ENCODE assay signal across 8 mouse cellular contexts in genomic region chr11:102429551-102429950, GRCm38 (mm10). TPM values are rescaled to one million over a fixed set of nuclear protein-coding genes. Genes with fewer than 3 reads are reported as not detected.
A peak's percentile ranks its signal among the peaks of the same experiment; 100 is the strongest.
DNase-seq lines count a peak whose midpoint lies in the region; ATAC-seq lines count a peak whose summit lies in the region.

No protein-coding gene starts in this region.

- H3K9ac ChIP-seq in heart, embryonic 14.5 days (ENCODE audit: low read length), result peak overlapping the region; percentile 74
- peak overlapping the region; percentile 47 for H3K9ac ChIP-seq in hindbrain, embryonic 15.5 days
- no peak overlapping the region for H3K9ac ChIP-seq in midbrain, embryonic 14.5 days (replicated peaks; ENCODE audit: low read length)

- H3K9me3 ChIP-seq in heart, embryonic 14.5 days (ENCODE audit: control insufficient read depth, low read length), result no peaks in the 10 kb centered on the region
- no peaks in the 10 kb centered on the region for H3K9me3 ChIP-seq in hindbrain, embryonic 15.5 days
- H3K9me3 ChIP-seq in midbrain, embryonic 14.5 days (ENCODE audit: control insufficient read depth, low read length), result no peaks in the 10 kb centered on the region

- ATAC-seq in heart, embryonic 14.5 days (ENCODE audit: insufficient number of reproducible peaks, insufficient read depth, low FRiP score, low read depth), result no peak
- no peak for ATAC-seq in hindbrain, embryonic 15.5 days (ENCODE audit: low FRiP score, low read depth)
- ATAC-seq in midbrain, embryonic 14.5 days (ENCODE audit: low FRiP score, low TSS enrichment), result no peak
- no peak for ATAC-seq in frontal cortex, adult (ENCODE audit: low TSS enrichment)

- H3K4me3 ChIP-seq in heart, embryonic 14.5 days (ENCODE audit: control insufficient read depth in 1 of 2, insufficient read depth in 1 of 2, low read depth in 1 of 2, low read length in 2 of 2), result peak overlapping the region; percentile 73 to 77
- H3K4me3 ChIP-seq in brown adipose tissue, adult 24 weeks (ENCODE audit: insufficient read depth, low read depth, low read length), result peak overlapping the region; percentile 79
- H3K4me3 ChIP-seq in hindbrain, embryonic 15.5 days, result peak overlapping the region; percentile 72
- H3K4me3 ChIP-seq in midbrain, embryonic 14.5 days (replicated peaks; ENCODE audit: low read depth, low read length), result peak overlapping the region; percentile 41

- intact Hi-C loops in heart, postnatal 10 days (cut with DNase I), result loop anchor here (2.0 kb wide), 1 partner anchor 15 kb away; no protein-coding TSS in a partner anchor

- DNase-seq in heart, postnatal 10 days, result no peak
- DNase-seq in midbrain, embryonic 14.5 days, result no peak
- DNase-seq in embryo, embryonic 11 days, result no peak
- no peak for DNase-seq in adrenal gland, adult 8-10 months

- peaks cover 2 to 24% of the 10 kb centered on the region in 2 experiments; a peak in 3 of 4 replicates for H3K4me1 ChIP-seq in heart, embryonic 14.5 days (ENCODE audit: control insufficient read depth in 2 of 2, insufficient read depth in 2 of 2, low read length in 2 of 2)
- H3K4me1 ChIP-seq in brown adipose tissue, adult 24 weeks (ENCODE audit: control insufficient read depth, insufficient read depth, insufficient read length, low read length), result peaks cover 15% of the 10 kb centered on the region
- peaks cover 31% of the 10 kb centered on the region for H3K4me1 ChIP-seq in hindbrain, embryonic 15.5 days (replicated peaks)
- H3K4me1 ChIP-seq in midbrain, embryonic 14.5 days (ENCODE audit: control insufficient read depth, insufficient read depth, low read length), result peaks cover 7% of the 10 kb centered on the region; the same call in 1 of the 2 replicates

- H3K27me3 ChIP-seq in heart, embryonic 14.5 days (ENCODE audit: control insufficient read depth, insufficient read depth, low read length), result no peaks in the 10 kb centered on the region
- H3K27me3 ChIP-seq in hindbrain, embryonic 15.5 days, result no peaks in the 10 kb centered on the region
- no peaks in the 10 kb centered on the region for H3K27me3 ChIP-seq in midbrain, embryonic 14.5 days (ENCODE audit: control insufficient read depth, insufficient read depth, low read length)

- H3K4me2 ChIP-seq in heart, embryonic 14.5 days (ENCODE audit: low read length), result peak overlapping the region; percentile 70
- peak overlapping the region; percentile 95 for H3K4me2 ChIP-seq in hindbrain, embryonic 15.5 days
- H3K4me2 ChIP-seq in midbrain, embryonic 14.5 days (ENCODE audit: low read length), result peak overlapping the region; percentile 93

- 25% methylated on average over 3 of the region's 3 CpGs for WGBS in heart, embryonic 14.5 days
- WGBS in hindbrain, embryonic 15.5 days, result 54% methylated on average over 3 of the region's 3 CpGs
- 51% methylated on average over 3 of the region's 3 CpGs for WGBS in midbrain, embryonic 14.5 days

- peaks cover 9% of the 10 kb centered on the region for H3K36me3 ChIP-seq in heart, embryonic 14.5 days (ENCODE audit: control insufficient read depth, insufficient read depth, low read length)
- H3K36me3 ChIP-seq in hindbrain, embryonic 15.5 days, result 0 out of 2 replicates have a peak, but pooled peaks cover under 1% of the 10 kb centered on the region
- H3K36me3 ChIP-seq in midbrain, embryonic 14.5 days (ENCODE audit: control insufficient read depth, insufficient read depth, low read length), result peaks cover 10% of the 10 kb centered on the region

- peak overlapping the region; percentile 68 for H3K27ac ChIP-seq in heart, embryonic 14.5 days (replicated peaks in 1 of 2; ENCODE audit: control insufficient read depth in 1 of 2, insufficient read depth in 1 of 2, low read depth in 2 of 2, low read length in 2 of 2)
- H3K27ac ChIP-seq in brown adipose tissue, adult 24 weeks (replicated peaks; ENCODE audit: low read depth, low read length), result peak overlapping the region; percentile 42
- H3K27ac ChIP-seq in hindbrain, embryonic 15.5 days (replicated peaks), result 0 out of 2 replicates have a peak overlapping the region, but pooled peaks have one; percentile 61
- H3K27ac ChIP-seq in midbrain, embryonic 14.5 days (replicated peaks; ENCODE audit: low read depth, low read length), result no peak overlapping the region

RNA-seq across cellular contexts. Expression of gene Grn, which starts 0.6 kb away (rescaled TPM):
- 182 and 190 TPM in 2 replicates for polyA plus RNA-seq in heart, embryonic 14.5 days (2014; fragmentation: Nextera tagmentation; extraction: Ambion mirVana)
- 100 to 1,000 TPM; 189 to 192 TPM for total RNA-seq in heart, postnatal 10 days (2021)
- polyA plus RNA-seq in brown adipose tissue, adult 24 weeks (2012; ENCODE audit: insufficient read depth, insufficient read length, missing spikeins), result 57.5 and 78.8 TPM in 2 replicates
- 85.7 and 85.9 TPM in 2 replicates for polyA plus RNA-seq in hindbrain, embryonic 15.5 days (2015; fragmentation: Nextera tagmentation; extraction: Ambion mirVana)
- 33.1 and 45.5 TPM in 2 replicates for polyA plus RNA-seq in midbrain, embryonic 14.5 days (2014; fragmentation: Nextera tagmentation; extraction: Ambion mirVana)
- total RNA-seq in adrenal gland, adult 8-10 months (2022), result 100 to 1,000 TPM; 171 to 220 (median 202) TPM

RNA-seq across cellular contexts. Expression of gene Fam171a2, which starts 17.9 kb away (rescaled TPM):
- polyA plus RNA-seq in heart, embryonic 14.5 days (2014; fragmentation: Nextera tagmentation; extraction: Ambion mirVana), result 4.6 and 7.9 TPM in 2 replicates
- total RNA-seq in heart, postnatal 10 days (2021), result 10 to 100 TPM; 20.0 to 23.8 TPM
- 0.63 and 1.0 TPM in 2 replicates for polyA plus RNA-seq in brown adipose tissue, adult 24 weeks (2012; ENCODE audit: insufficient read depth, insufficient read length, missing spikeins)
- 29.3 and 30.7 TPM in 2 replicates for polyA plus RNA-seq in hindbrain, embryonic 15.5 days (2015; fragmentation: Nextera tagmentation; extraction: Ambion mirVana)
- polyA plus RNA-seq in midbrain, embryonic 14.5 days (2014; fragmentation: Nextera tagmentation; extraction: Ambion mirVana), result 28.6 and 50.4 TPM in 2 replicates
- 1 to 10 TPM; 3.8 to 6.2 (median 5.0) TPM for total RNA-seq in adrenal gland, adult 8-10 months (2022)

RNA-seq across cellular contexts. Expression of gene Slc25a39, which starts 21.8 kb away (rescaled TPM):
- polyA plus RNA-seq in heart, embryonic 14.5 days (2014; fragmentation: Nextera tagmentation; extraction: Ambion mirVana), result 266 and 295 TPM in 2 replicates
- 100 to 1,000 TPM; 155 to 156 TPM for total RNA-seq in heart, postnatal 10 days (2021)
- polyA plus RNA-seq in brown adipose tissue, adult 24 weeks (2012; ENCODE audit: insufficient read depth, insufficient read length, missing spikeins), result 397 and 609 TPM in 2 replicates
- polyA plus RNA-seq in hindbrain, embryonic 15.5 days (2015; fragmentation: Nextera tagmentation; extraction: Ambion mirVana), result 167 and 168 TPM in 2 replicates
- 132 and 144 TPM in 2 replicates for polyA plus RNA-seq in midbrain, embryonic 14.5 days (2014; fragmentation: Nextera tagmentation; extraction: Ambion mirVana)
- total RNA-seq in adrenal gland, adult 8-10 months (2022), result 100 to 1,000 TPM; 343 to 469 (median 379) TPM

RNA-seq across cellular contexts. Expression of gene Rundc3a, which starts 36.3 kb away (rescaled TPM):
- 0.81 and 1.2 TPM in 2 replicates for polyA plus RNA-seq in heart, embryonic 14.5 days (2014; fragmentation: Nextera tagmentation; extraction: Ambion mirVana)
- total RNA-seq in heart, postnatal 10 days (2021), result under 1 TPM; 0.29 to 0.32 TPM
- polyA plus RNA-seq in brown adipose tissue, adult 24 weeks (2012; ENCODE audit: insufficient read depth, insufficient read length, missing spikeins), result not detected in 2 replicates
- polyA plus RNA-seq in hindbrain, embryonic 15.5 days (2015; fragmentation: Nextera tagmentation; extraction: Ambion mirVana), result 135 and 149 TPM in 2 replicates
- polyA plus RNA-seq in midbrain, embryonic 14.5 days (2014; fragmentation: Nextera tagmentation; extraction: Ambion mirVana), result 113 and 165 TPM in 2 replicates
- 10 to 100 TPM; 53.9 to 83.9 (median 77.5) TPM for total RNA-seq in adrenal gland, adult 8-10 months (2022)

RNA-seq across cellular contexts. Expression of gene Itga2b, which starts 40.4 kb away (rescaled TPM):
- 6.7 and 6.8 TPM in 2 replicates for polyA plus RNA-seq in heart, embryonic 14.5 days (2014; fragmentation: Nextera tagmentation; extraction: Ambion mirVana)
- total RNA-seq in heart, postnatal 10 days (2021), result 1 to 10 TPM; 2.8 to 4.6 TPM
- 1.4 and 2.0 TPM in 2 replicates for polyA plus RNA-seq in brown adipose tissue, adult 24 weeks (2012; ENCODE audit: insufficient read depth, insufficient read length, missing spikeins)
- 9.5 and 10.1 TPM in 2 replicates for polyA plus RNA-seq in hindbrain, embryonic 15.5 days (2015; fragmentation: Nextera tagmentation; extraction: Ambion mirVana)
- 5.4 and 7.7 TPM in 2 replicates for polyA plus RNA-seq in midbrain, embryonic 14.5 days (2014; fragmentation: Nextera tagmentation; extraction: Ambion mirVana)
- 1 to 10 TPM; 2.9 to 4.7 (median 4.1) TPM for total RNA-seq in adrenal gland, adult 8-10 months (2022)
